Mouse (Mus musculus): ENCODE data around the gene Htt.

The Htt gene

DNA sequence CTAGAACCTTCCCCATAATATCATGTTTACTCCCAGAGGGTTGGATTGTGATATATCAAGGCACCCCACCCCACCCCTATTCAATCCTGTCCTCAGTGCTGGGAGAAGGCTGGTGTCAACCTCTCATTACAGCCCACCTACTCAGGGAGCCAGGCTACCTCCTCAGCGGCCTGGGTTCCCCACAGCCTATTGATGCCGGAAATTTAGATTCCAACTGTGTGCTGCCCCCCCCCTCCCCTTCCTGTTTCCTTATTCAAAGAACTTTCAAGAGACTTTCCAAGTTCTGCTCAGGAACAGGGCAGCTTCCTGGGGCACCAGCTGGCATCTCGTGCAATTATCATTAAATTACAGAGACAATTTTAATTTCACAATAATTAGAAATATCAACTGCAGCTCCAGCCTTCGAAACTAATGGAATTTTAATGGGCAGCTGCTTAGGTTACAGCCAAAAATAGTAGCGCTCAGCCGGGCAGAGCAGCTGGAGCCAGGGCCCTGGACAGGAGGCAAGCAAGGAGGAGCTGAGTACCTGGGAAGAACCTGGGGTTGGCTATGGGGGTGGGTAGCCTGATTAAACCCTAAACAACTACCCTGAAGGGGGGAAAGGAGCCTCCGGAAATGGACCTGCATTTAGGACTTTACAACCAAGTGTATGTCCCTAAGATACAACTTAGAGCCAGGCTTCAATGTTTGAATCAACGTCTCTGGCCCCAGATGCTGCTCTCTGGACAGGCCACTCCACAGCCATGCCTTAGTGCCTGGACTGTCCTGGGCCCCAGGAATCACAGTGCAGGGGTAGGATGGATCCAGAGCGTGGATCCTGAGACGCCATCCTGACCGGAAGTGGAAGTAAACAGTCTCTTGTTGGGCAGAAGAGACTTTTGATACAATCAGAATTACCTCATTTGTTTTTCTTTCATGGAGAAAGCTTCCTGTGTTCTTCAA is 170.2 kb downstream of the Htt start:
- DNase-seq: no peak

- no peak for DNase-seq
These were observed 170.9 kb downstream of the Htt start for GRCm38 (mm10) chr5:34932458-34932806.

DNA sequence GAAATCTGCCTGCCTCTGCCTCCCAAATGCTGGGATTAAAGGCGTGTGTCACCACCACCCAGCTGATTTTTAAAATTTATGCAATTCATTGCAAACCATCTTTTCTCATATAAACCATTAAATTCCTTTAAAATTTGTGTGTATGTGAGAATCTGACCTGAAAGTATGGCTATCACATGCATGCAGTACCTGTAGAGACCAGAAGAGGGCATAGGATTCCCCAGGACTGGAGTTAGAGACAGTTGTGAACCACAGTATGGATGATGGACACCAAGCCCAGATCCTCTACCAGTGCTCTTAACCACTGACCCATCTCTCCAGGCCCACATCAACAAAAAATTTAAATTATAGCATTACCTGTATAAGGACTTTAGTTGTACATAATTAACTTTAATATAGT is 171.9 kb downstream of the Htt start:
- DNase-seq: no peak

DNA sequence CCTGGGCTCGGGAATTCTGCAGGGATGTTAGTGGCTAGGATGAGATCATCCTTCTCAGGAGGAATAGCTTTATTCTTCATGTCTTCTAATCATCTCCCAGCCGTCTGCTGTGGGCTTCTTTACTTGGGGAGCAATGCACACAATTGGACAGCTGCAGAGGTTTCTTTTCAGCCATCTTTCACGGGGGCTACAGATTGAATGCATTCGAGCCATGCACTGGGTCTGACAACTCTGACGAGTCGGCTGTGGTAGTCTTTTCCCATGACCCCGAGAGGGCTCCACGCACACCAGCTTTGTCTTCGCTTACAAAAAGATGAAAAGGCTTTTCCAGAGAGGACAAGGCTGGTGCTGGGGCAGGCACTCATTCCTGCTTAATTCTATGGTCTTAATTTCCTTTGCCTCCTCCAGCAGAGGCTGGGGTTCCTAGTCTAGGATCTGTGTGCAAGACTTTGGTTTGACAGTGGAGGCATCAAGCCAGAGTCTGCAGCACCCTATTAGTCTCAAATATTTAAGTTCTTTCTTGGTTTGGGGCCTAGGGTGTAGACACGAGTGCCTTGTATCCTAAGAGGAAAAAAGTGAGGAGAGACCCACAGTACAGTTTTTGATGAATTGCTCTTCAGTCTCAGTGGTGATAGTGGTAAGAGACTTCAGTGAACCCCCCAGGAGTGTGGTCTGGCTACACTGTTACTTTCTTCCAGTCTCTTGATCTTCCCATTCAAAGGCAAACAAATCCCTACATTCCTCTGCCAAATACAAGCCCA is 180.3 kb downstream of the Htt start:
- DNase-seq: no peak

- DNase-seq: no peak
These were observed 181.9 kb downstream of the Htt start for GRCm38 (mm10) chr5:34943428-34943827.

- DNase-seq: peak; percentile 76 to 79
These were observed 187.6 kb downstream of the Htt start, which contains the start of gene Rgs12 for GRCm38 (mm10) chr5:34948861-34949760. TSS of gene Rgs12 (plus strand) at chr5:34949445.

GRCm38 (mm10) chr5:34949769-34950211 is 188.2 kb downstream of the Htt start:
- DNase-seq: peak in 1 of 2 experiments; percentile 36

- no peak for DNase-seq
These were observed 189.1 kb downstream of the Htt start for GRCm38 (mm10) chr5:34950486-34951160.

- no peak for DNase-seq
These were observed 189.8 kb downstream of the Htt start for GRCm38 (mm10) chr5:34951161-34951834.

DNA sequence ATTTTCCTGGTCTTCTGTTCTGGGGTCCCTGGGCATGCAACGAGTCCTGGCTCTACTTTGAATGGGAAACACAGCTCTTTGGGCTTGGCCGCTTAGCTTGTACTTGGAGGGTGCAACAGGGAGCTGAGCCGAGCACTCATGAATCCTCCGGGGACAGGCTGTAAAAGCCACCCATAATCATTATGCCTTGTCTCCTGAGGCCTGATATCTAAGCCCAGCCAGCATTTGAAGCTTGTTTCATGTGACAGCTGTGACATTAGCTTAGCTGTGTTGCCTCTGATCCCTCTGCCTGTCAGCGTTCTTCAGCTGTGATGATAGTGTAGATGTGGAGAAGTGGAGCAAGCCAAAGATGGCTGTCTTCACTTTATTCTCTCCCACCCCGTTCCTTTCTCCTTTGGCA is 193.0 kb downstream of the Htt start:
- DNase-seq: no peak

- DNase-seq: no peak
These were observed 194.1 kb downstream of the Htt start for GRCm38 (mm10) chr5:34955630-34956029.

- DNase-seq: no peak
These were observed 194.6 kb downstream of the Htt start for GRCm38 (mm10) chr5:34956151-34956550.

GRCm38 (mm10) chr5:34957015-34957414 is 195.5 kb downstream of the Htt start:
- no peak for DNase-seq

DNA sequence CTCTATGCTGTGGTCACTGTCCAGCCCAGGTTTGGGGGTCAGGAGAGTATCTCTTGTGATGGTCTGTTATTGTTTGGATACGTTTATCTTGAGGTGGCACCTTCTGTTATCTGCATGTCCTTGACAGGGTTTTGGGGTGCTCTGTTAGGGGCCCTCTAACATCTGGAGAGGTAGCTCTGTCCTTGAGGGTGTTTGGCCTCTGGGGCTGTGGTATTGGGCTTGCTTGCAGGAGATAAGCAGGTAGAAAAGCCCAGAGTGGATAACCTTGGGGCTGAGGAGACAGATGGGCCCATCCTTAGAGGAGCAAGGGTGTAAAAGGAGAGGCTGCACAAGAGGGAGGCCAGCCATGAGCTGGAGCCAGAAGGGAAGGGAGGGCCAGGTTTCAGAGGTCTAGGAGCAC is 198.5 kb downstream of the Htt start:
- DNase-seq: no peak

Data from thymus, adult 18-20 months (tissue).